Mouse (Mus musculus): ENCODE data around the gene Ncoa3. TPM values are rescaled to one million over a fixed set of nuclear protein-coding genes. Genes with fewer than 3 reads are reported as not detected.

Gene Ncoa3
- polyA plus RNA-seq, 1 experiment, result 25.2 TPM

GRCm38 (mm10) chr2:166086457-166087233 lies 94.2 kb downstream of the Ncoa3 start:
- 83% methylated on average over 29 of the region's 29 CpGs for WGBS
- Histone ChIP-seq H3K4me1 (ENCODE audit: control insufficient read depth, insufficient read depth, low read length) (peaks cover 1% of the 10 kb centered on the region; the same call in 1 of the 2 replicates), H3K4me3 (replicated peaks; ENCODE audit: control insufficient read depth, low read depth, low read length) (no peak overlapping the region), H3K27ac (ENCODE audit: control insufficient read depth, insufficient read depth, low read depth, low read length, poor library complexity) (no peak overlapping the region)
- no peak for TF ChIP-seq CTCF (IDR thresholded peaks at IDR 0.05; ENCODE audit: control insufficient read depth, insufficient read depth, low read length)
- TF ChIP-seq POLR2A (IDR thresholded peaks at IDR 0.05; ENCODE audit: borderline replicate concordance, control insufficient read depth, low read depth, low read length), result no peak

GRCm38 (mm10) chr2:166088991-166089390 lies 96.6 kb downstream of the Ncoa3 start:
- WGBS, result 89% methylated on average over 9 of the region's 9 CpGs
- Histone ChIP-seq H3K27ac (ENCODE audit: control insufficient read depth, insufficient read depth, low read depth, low read length, poor library complexity) (no peak overlapping the region), H3K4me3 (replicated peaks; ENCODE audit: control insufficient read depth, low read depth, low read length) (no peak overlapping the region), H3K4me1 (ENCODE audit: control insufficient read depth, insufficient read depth, low read length) (no peaks in the 10 kb centered on the region)
- TF ChIP-seq POLR2A (IDR thresholded peaks at IDR 0.05; ENCODE audit: borderline replicate concordance, control insufficient read depth, low read depth, low read length), result no peak
- TF ChIP-seq CTCF (IDR thresholded peaks at IDR 0.05; ENCODE audit: control insufficient read depth, insufficient read depth, low read length), result no peak

GRCm38 (mm10) chr2:166090131-166090581 lies 97.7 kb downstream of the Ncoa3 start:
- H3K4me3 ChIP-seq (replicated peaks; ENCODE audit: control insufficient read depth, low read depth, low read length), result no peak overlapping the region
- H3K4me1 ChIP-seq (ENCODE audit: control insufficient read depth, insufficient read depth, low read length), result no peaks in the 10 kb centered on the region
- TF ChIP-seq POLR2A (IDR thresholded peaks at IDR 0.05; ENCODE audit: borderline replicate concordance, control insufficient read depth, low read depth, low read length), result no peak
- no peak for TF ChIP-seq CTCF (IDR thresholded peaks at IDR 0.05; ENCODE audit: control insufficient read depth, insufficient read depth, low read length)
- WGBS, result 31% methylated on average over 7 of the region's 7 CpGs
- H3K27ac ChIP-seq (ENCODE audit: control insufficient read depth, insufficient read depth, low read depth, low read length, poor library complexity), result no peak overlapping the region

GRCm38 (mm10) chr2:166091599-166091998 lies 99.2 kb downstream of the Ncoa3 start:
- no peak for TF ChIP-seq CTCF (IDR thresholded peaks at IDR 0.05; ENCODE audit: control insufficient read depth, insufficient read depth, low read length)
- TF ChIP-seq POLR2A (IDR thresholded peaks at IDR 0.05; ENCODE audit: borderline replicate concordance, control insufficient read depth, low read depth, low read length), result no peak
- Histone ChIP-seq H3K27ac (ENCODE audit: control insufficient read depth, insufficient read depth, low read depth, low read length, poor library complexity) (no peak overlapping the region), H3K4me3 (replicated peaks; ENCODE audit: control insufficient read depth, low read depth, low read length) (no peak overlapping the region), H3K4me1 (ENCODE audit: control insufficient read depth, insufficient read depth, low read length) (no peaks in the 10 kb centered on the region)

- Histone ChIP-seq H3K4me1 (ENCODE audit: control insufficient read depth, insufficient read depth, low read length) (no peaks in the 10 kb centered on the region), H3K27ac (ENCODE audit: control insufficient read depth, insufficient read depth, low read depth, low read length, poor library complexity) (no peak overlapping the region), H3K4me3 (replicated peaks; ENCODE audit: control insufficient read depth, low read depth, low read length) (no peak overlapping the region)
- 87% methylated on average over 6 of the region's 6 CpGs for WGBS
- TF ChIP-seq CTCF (IDR thresholded peaks at IDR 0.05; ENCODE audit: control insufficient read depth, insufficient read depth, low read length), result no peak
- TF ChIP-seq POLR2A (IDR thresholded peaks at IDR 0.05; ENCODE audit: borderline replicate concordance, control insufficient read depth, low read depth, low read length), result no peak
These were observed 100.0 kb downstream of the Ncoa3 start for GRCm38 (mm10) chr2:166092412-166092811.

- Histone ChIP-seq H3K4me1 (ENCODE audit: control insufficient read depth, insufficient read depth, low read length) (no peaks in the 10 kb centered on the region), H3K4me3 (replicated peaks; ENCODE audit: control insufficient read depth, low read depth, low read length) (no peak overlapping the region), H3K27ac (ENCODE audit: control insufficient read depth, insufficient read depth, low read depth, low read length, poor library complexity) (no peak overlapping the region)
- TF ChIP-seq POLR2A (IDR thresholded peaks at IDR 0.05; ENCODE audit: borderline replicate concordance, control insufficient read depth, low read depth, low read length) (no peak), CTCF (IDR thresholded peaks at IDR 0.05; ENCODE audit: control insufficient read depth, insufficient read depth, low read length) (no peak)
- 85% methylated on average over 6 of the region's 6 CpGs for WGBS
These were observed 103.9 kb downstream of the Ncoa3 start for GRCm38 (mm10) chr2:166096300-166096699.

GRCm38 (mm10) chr2:166096834-166097233 lies 104.4 kb downstream of the Ncoa3 start:
- no peak for TF ChIP-seq POLR2A (IDR thresholded peaks at IDR 0.05; ENCODE audit: borderline replicate concordance, control insufficient read depth, low read depth, low read length)
- peak; percentile 19; the same call in 1 of the 2 replicates for TF ChIP-seq CTCF (IDR thresholded peaks at IDR 0.05; ENCODE audit: control insufficient read depth, insufficient read depth, low read length)
- H3K27ac ChIP-seq (ENCODE audit: control insufficient read depth, insufficient read depth, low read depth, low read length, poor library complexity), result no peak overlapping the region
- no peaks in the 10 kb centered on the region for H3K4me1 ChIP-seq (ENCODE audit: control insufficient read depth, insufficient read depth, low read length)
- H3K4me3 ChIP-seq (replicated peaks; ENCODE audit: control insufficient read depth, low read depth, low read length), result no peak overlapping the region
- WGBS, result 87% methylated on average over 1 of the region's 1 CpGs

- Histone ChIP-seq H3K4me3 (replicated peaks; ENCODE audit: control insufficient read depth, low read depth, low read length) (no peak overlapping the region), H3K27ac (ENCODE audit: control insufficient read depth, insufficient read depth, low read depth, low read length, poor library complexity) (no peak overlapping the region), H3K4me1 (ENCODE audit: control insufficient read depth, insufficient read depth, low read length) (0 out of 2 replicates have a peak, but pooled peaks cover 1% of the 10 kb centered on the region)
- WGBS, result 66% methylated on average over 18 of the region's 18 CpGs
- TF ChIP-seq CTCF (IDR thresholded peaks at IDR 0.05; ENCODE audit: control insufficient read depth, insufficient read depth, low read length) (peak; percentile 41; the same call in 1 of the 2 replicates), POLR2A (IDR thresholded peaks at IDR 0.05; ENCODE audit: borderline replicate concordance, control insufficient read depth, low read depth, low read length) (no peak)
These were observed 105.2 kb downstream of the Ncoa3 start for GRCm38 (mm10) chr2:166097443-166098291.
